Mouse (Mus musculus): Measurements from ENCODE around the gene Col2a1.

GRCm38 (mm10) chr15:97981560-97981959 lies 22.9 kb downstream of the Col2a1 start:
- TF ChIP-seq CTCF (IDR thresholded peaks at IDR 0.05; ENCODE audit: low read depth) (no peak), EP300 (optimal IDR thresholded peaks at IDR 0.05) (no peak)

Data from stomach, postnatal 0 days (tissue).